Mouse (Mus musculus) MEL (cell line): ENCODE data around the gene Kcnh3. TPM values are rescaled to one million over a fixed set of nuclear protein-coding genes. Genes with fewer than 3 reads are reported as not detected.

Source experiments
- DNase-seq: peaks from one replicate; pipeline ENCODE4 v3.0.0; 2011; ENCODE audit warnings: low read depth, low spot score
- H3K27ac ChIP-seq: 2 replicates; pipeline ENCODE4 v1.5.1; 2012; ENCODE audit warnings: low read depth, mild to moderate bottlenecking, control low read depth, low read length, moderate library complexity; ENCODE audit not compliant: control insufficient read depth
- H3K27me3 ChIP-seq, 2 experiments: fragments of 150-350 bp in 1 of 2; sonication (generic) in 1 of 2; 2 replicates each; pipeline ENCODE4 v1.6.1; 2012; ENCODE audit warnings: low read length in 2 of 2, mild to moderate bottlenecking in 2 of 2, improper control_type of control experiment in 1 of 2, moderate library complexity in 1 of 2; ENCODE audit not compliant: insufficient read depth in 2 of 2, control insufficient read depth in 1 of 2
- H3K36me3 ChIP-seq, 2 experiments: 2 replicates each; pipeline ENCODE4 v1.6.1; 2012 to 2014; ENCODE audit warnings: low read length in 2 of 2, improper control_type of control experiment in 1 of 2, inconsistent platforms in 1 of 2, mild to moderate bottlenecking in 1 of 2; ENCODE audit not compliant: insufficient read depth in 2 of 2, control insufficient read depth in 1 of 2
- H3K4me1 ChIP-seq, 2 experiments: fragments of 150-350 bp in 1 of 2; sonication (generic) in 1 of 2; 2 replicates each; pipeline ENCODE4 v1.6.1; 2012; ENCODE audit warnings: low read length in 2 of 2, improper control_type of control experiment in 1 of 2, mild to moderate bottlenecking in 1 of 2; ENCODE audit not compliant: insufficient read depth in 2 of 2, control insufficient read depth in 1 of 2
- H3K4me3 ChIP-seq, 2 experiments: fragments of 150-350 bp in 1 of 2; sonication (generic) in 1 of 2; 2 replicates each; pipeline ENCODE4 v1.5.1; 2012; ENCODE audit warnings: low read depth in 2 of 2, low read length in 2 of 2, mild to moderate bottlenecking in 2 of 2, moderate library complexity in 2 of 2, control low read depth in 1 of 2, improper control_type of control experiment in 1 of 2; ENCODE audit not compliant: control insufficient read depth in 1 of 2, insufficient read depth in 1 of 2
- H3K79me2 ChIP-seq: 2 replicates; pipeline ENCODE4 v1.6.1; 2012; ENCODE audit warnings: mild to moderate bottlenecking, low read length, moderate library complexity; ENCODE audit not compliant: control insufficient read depth, poor library complexity, insufficient read depth
- H3K9ac ChIP-seq: 2 replicates; pipeline ENCODE4 v1.6.1; 2012; ENCODE audit warnings: low read depth, mild to moderate bottlenecking, control low read depth, low read length, moderate library complexity; ENCODE audit not compliant: control insufficient read depth, poor library complexity, severe bottlenecking
- H3K9me3 ChIP-seq: fragments of 150-350 bp; sonication (generic); replicated peaks from 2 replicates; pipeline ENCODE4 v1.6.1; 2012; ENCODE audit warnings: mild to moderate bottlenecking, low read length, improper control_type of control experiment, moderate library complexity; ENCODE audit not compliant: insufficient read depth
- CHD2 ChIP-seq: IDR thresholded peaks from 2 replicates; pipeline ENCODE4 v1.6.1; 2011; ENCODE audit warnings: low read length, improper control_type of control experiment
- CTCF ChIP-seq, 3 experiments: IDR thresholded peaks in 2 of 3; conservative IDR thresholded peaks in 1 of 3; 2 replicates each; pipeline ENCODE4 v1.5.1; 2011 to 2012; ENCODE audit warnings: low read length in 3 of 3, low read depth in 2 of 3, mild to moderate bottlenecking in 2 of 3, improper control_type of control experiment in 1 of 3, inconsistent platforms in 1 of 3, mixed read lengths in 1 of 3, moderate library complexity in 1 of 3; ENCODE audit not compliant: control insufficient read depth in 1 of 3, insufficient read depth in 1 of 3, poor library complexity in 1 of 3, severe bottlenecking in 1 of 3
- ELF1 ChIP-seq: IDR thresholded peaks from 2 replicates; pipeline ENCODE4 v1.6.1; 2014; ENCODE audit warnings: low read depth, mild to moderate bottlenecking, inconsistent platforms, low read length, improper control_type of control experiment, moderate library complexity
- GATA1 ChIP-seq: IDR thresholded peaks from 2 replicates; pipeline ENCODE4 v1.6.1; 2011; ENCODE audit warnings: low read depth, low read length, improper control_type of control experiment
- HCFC1 ChIP-seq: IDR thresholded peaks from 2 replicates; pipeline ENCODE4 v1.6.1; 2012; ENCODE audit warnings: low read depth, mild to moderate bottlenecking, inconsistent platforms, low read length, improper control_type of control experiment, moderate library complexity
- JUND ChIP-seq: IDR thresholded peaks from 2 replicates; pipeline ENCODE4 v1.6.1; 2011; ENCODE audit warnings: low read depth, mild to moderate bottlenecking, improper control_type of control experiment, low read length
- MAFK ChIP-seq: IDR thresholded peaks from 2 replicates; pipeline ENCODE4 v1.6.1; 2011; ENCODE audit warnings: low read depth, mild to moderate bottlenecking, low read length, improper control_type of control experiment, borderline replicate concordance
- MAZ ChIP-seq: IDR thresholded peaks from 2 replicates; pipeline ENCODE4 v1.6.1; 2012; ENCODE audit warnings: low read depth, mild to moderate bottlenecking, inconsistent platforms, low read length, improper control_type of control experiment
- MXI1 ChIP-seq: IDR thresholded peaks from 2 replicates; pipeline ENCODE4 v1.6.1; 2011; ENCODE audit warnings: mild to moderate bottlenecking, low read depth, low read length, improper control_type of control experiment
- NELFE ChIP-seq: IDR thresholded peaks from 2 replicates; pipeline ENCODE4 v1.6.1; 2011; ENCODE audit warnings: low read depth, low read length, improper control_type of control experiment
- POLR2AphosphoS2 ChIP-seq: IDR thresholded peaks from 2 replicates; pipeline ENCODE4 v1.6.1; 2011; ENCODE audit warnings: low read length, improper control_type of control experiment
- RAD21 ChIP-seq: IDR thresholded peaks from 2 replicates; pipeline ENCODE4 v1.6.1; 2011; ENCODE audit warnings: mild to moderate bottlenecking, low read depth, low read length, improper control_type of control experiment
- SMC3 ChIP-seq: IDR thresholded peaks from 2 replicates; pipeline ENCODE4 v1.6.1; 2011; ENCODE audit warnings: low read depth, low read length, improper control_type of control experiment
- TAL1 ChIP-seq: IDR thresholded peaks from 2 replicates; pipeline ENCODE4 v1.6.1; 2012; ENCODE audit warnings: mild to moderate bottlenecking, inconsistent platforms, low read length, moderate library complexity, mixed read lengths
- UBTF ChIP-seq: IDR thresholded peaks from 2 replicates; pipeline ENCODE4 v1.6.1; 2012; ENCODE audit warnings: low read depth, mild to moderate bottlenecking, inconsistent platforms, low read length, improper control_type of control experiment, moderate library complexity, borderline replicate concordance; ENCODE audit not compliant: insufficient read depth
- USF1 ChIP-seq: IDR thresholded peaks from 2 replicates; pipeline ENCODE4 v1.6.1; 2014; ENCODE audit warnings: low read depth, mild to moderate bottlenecking, inconsistent platforms, low read length, improper control_type of control experiment, moderate library complexity
- ZC3H11A ChIP-seq: IDR thresholded peaks from 2 replicates; pipeline ENCODE4 v1.6.1; 2012; ENCODE audit warnings: low read depth, mild to moderate bottlenecking, inconsistent platforms, low read length, improper control_type of control experiment
- ZKSCAN1 ChIP-seq: IDR thresholded peaks from 2 replicates; pipeline ENCODE4 v1.6.1; 2012; ENCODE audit warnings: low read depth, mild to moderate bottlenecking, inconsistent platforms, low read length, improper control_type of control experiment, moderate library complexity
- ZMIZ1 ChIP-seq: IDR thresholded peaks from 2 replicates; pipeline ENCODE4 v1.6.1; 2012; ENCODE audit warnings: low read depth, mild to moderate bottlenecking, inconsistent platforms, low read length, improper control_type of control experiment, moderate library complexity
- ZNF384 ChIP-seq: IDR thresholded peaks from 2 replicates; pipeline ENCODE4 v1.6.1; 2012; ENCODE audit warnings: low read depth, mild to moderate bottlenecking, inconsistent platforms, low read length, improper control_type of control experiment
- polyA plus RNA-seq, 2 experiments: library from polyadenylated mRNA; stranded (reverse) in 1 of 2; unstranded in 1 of 2; fragments of >175 nt in 1 of 2; fragments of >200 nt in 1 of 2; gene quantifications; 2 replicates each; pipeline versions ENCODE4 v1.2.1 to v1.2.4; 2012; ENCODE audit warnings: low replicate concordance in 2 of 2, low read depth in 1 of 2; ENCODE audit not compliant: insufficient read length in 2 of 2, insufficient read depth in 1 of 2, missing spikeins in 1 of 2
- total RNA-seq: library from RNA; depleted of rRNA; stranded (reverse); fragments of 300-350 nt; gene quantifications from 2 replicates; pipeline ENCODE4 v1.2.3, GENCODE M21; 2012

Kcnh3 gene
- total and polyA plus RNA-seq, 3 experiments = 0.15 to 1.3 TPM; not detected in 1

DNA sequence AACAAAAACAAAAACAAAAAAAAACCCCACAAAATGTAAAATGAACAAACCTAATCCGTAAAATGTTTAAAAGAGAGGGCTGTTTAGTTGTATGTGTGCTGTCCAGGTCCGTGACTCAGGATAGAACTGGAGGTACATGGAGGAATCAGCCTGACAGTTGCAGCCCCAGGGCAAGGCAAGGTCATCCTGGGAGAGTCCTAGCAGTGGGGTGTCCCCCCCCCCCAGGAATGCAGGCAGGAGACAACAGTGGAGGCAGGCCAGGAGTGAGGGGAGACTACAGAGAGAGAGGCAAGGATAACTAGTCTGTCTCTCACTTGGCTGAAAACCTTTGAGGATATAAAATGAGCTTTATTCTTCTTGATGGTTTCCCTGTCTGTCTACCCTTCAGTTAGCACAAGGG, 39.7 kb downstream of the Kcnh3 start:
- Histone ChIP-seq H3K79me2 (no peaks in the 10 kb centered on the region), H3K27ac (no peak overlapping the region), H3K4me3 (no peak overlapping the region), H3K4me1 (peaks cover 3 to 8% of the 10 kb centered on the region in 2 experiments), H3K27me3 (peaks cover 0 to 2% of the 10 kb centered on the region in 2 experiments; a peak in 1 of 4 replicates), H3K9ac (no peak overlapping the region), H3K9me3 (no peaks in the 10 kb centered on the region), H3K36me3 (peaks cover 0 to 7% of the 10 kb centered on the region in 2 experiments; a peak in 1 of 4 replicates)
- no peak for DNase-seq
- no peak for TF ChIP-seq MAFK
- no peak for TF ChIP-seq MXI1
- no peak for TF ChIP-seq ZMIZ1
- no peak for TF ChIP-seq HCFC1
- no peak for TF ChIP-seq CHD2
- TF ChIP-seq MAZ = no peak
- no peak for TF ChIP-seq CTCF (IDR thresholded peaks at IDR 0.05 in 2 of 3, conservative IDR thresholded peaks at IDR 0.05 in 1 of 3; ENCODE audit: control insufficient read depth in 1 of 3, insufficient read depth in 1 of 3, low read depth in 2 of 3, low read length in 3 of 3, poor library complexity in 1 of 3, severe bottlenecking in 1 of 3)
- no peak for TF ChIP-seq GATA1
- TF ChIP-seq UBTF = no peak
- no peak for TF ChIP-seq USF1
- no peak for TF ChIP-seq TAL1

- Histone ChIP-seq H3K9me3 (no peaks in the 10 kb centered on the region), H3K4me1 (peaks cover 0 to 2% of the 10 kb centered on the region in 2 experiments; a peak in 2 of 4 replicates), H3K36me3 (peaks cover 0 to under 1% of the 10 kb centered on the region in 2 experiments; a peak in 1 of 4 replicates), H3K27me3 (peaks cover 0 to 2% of the 10 kb centered on the region in 2 experiments; a peak in 1 of 4 replicates), H3K9ac (0 out of 2 replicates have a peak overlapping the region, but pooled peaks have one; percentile 4), H3K27ac (no peak overlapping the region), H3K4me3 (no peak overlapping the region), H3K79me2 (no peaks in the 10 kb centered on the region)
- peak; percentile 90 for DNase-seq
- TF ChIP-seq ZC3H11A (peak; percentile 77; the same call in 1 of the 2 replicates), TAL1 (no peak), SMC3 (peak; percentile 87), RAD21 (peak; percentile 91), POLR2AphosphoS2 (no peak), ELF1 (peak; percentile 40; the same call in 1 of the 2 replicates), ZKSCAN1 (no peak), ZNF384 (0 out of 2 replicates have a peak, but pooled peaks have one; percentile 14), GATA1 (no peak), MAZ (no peak; the same call in 1 of the 2 replicates), NELFE (no peak), JUND (no peak), CTCF (IDR thresholded peaks at IDR 0.05 in 2 of 3, conservative IDR thresholded peaks at IDR 0.05 in 1 of 3; ENCODE audit: control insufficient read depth in 1 of 3, insufficient read depth in 1 of 3, low read depth in 2 of 3, low read length in 3 of 3, poor library complexity in 1 of 3, severe bottlenecking in 1 of 3) (peak; percentile 86 to 93 (median 87))
- TF ChIP-seq, all 39 proteins: peak for 6
Observed at GRCm38 (mm10) chr15:99265679-99266078, 41.0 kb downstream of the Kcnh3 start.
